Mouse (Mus musculus): Measurements from ENCODE around the gene Bckdhb. TPM values are rescaled to one million over a fixed set of nuclear protein-coding genes. Genes with fewer than 3 reads are reported as not detected.
A peak's percentile ranks its signal among the peaks of the same experiment; 100 is the strongest.

Bckdhb gene
- polyA plus RNA-seq, 1 experiment from 2014 or later, result 49.9 TPM

- WGBS (ENCODE audit: insufficient replicate concordance), result 73% methylated on average over 6 of the region's 6 CpGs
- no peaks in the 10 kb centered on the region for H3K27me3 ChIP-seq (ENCODE audit: control insufficient read depth, insufficient read depth, low read length)
- ATAC-seq (replicated peaks; ENCODE audit: insufficient number of reproducible peaks, low FRiP score, low TSS enrichment), result no peak
- H3K4me1 ChIP-seq (ENCODE audit: control insufficient read depth, insufficient read depth, low read length), result 0 out of 2 replicates have a peak, but pooled peaks cover 3% of the 10 kb centered on the region
- no peak overlapping the region for H3K4me2 ChIP-seq
- no peak overlapping the region for H3K27ac ChIP-seq (ENCODE audit: low read depth, low read length)
- no peak overlapping the region for H3K9ac ChIP-seq (ENCODE audit: low read depth, low read length)
- H3K9me3 ChIP-seq (replicated peaks; ENCODE audit: control insufficient read depth, low read length), result no peaks in the 10 kb centered on the region
- H3K4me3 ChIP-seq (ENCODE audit: low read depth, low read length), result no peak overlapping the region
- no peaks in the 10 kb centered on the region for H3K36me3 ChIP-seq (ENCODE audit: control insufficient read depth, insufficient read depth, low read length)
Observed at GRCm38 (mm10) chr9:84031406-84031805, 106.5 kb downstream of the Bckdhb start.

- Histone ChIP-seq H3K4me3 (ENCODE audit: low read depth, low read length) (no peak overlapping the region), H3K9me3 (replicated peaks; ENCODE audit: control insufficient read depth, low read length) (no peaks in the 10 kb centered on the region), H3K27ac (ENCODE audit: low read depth, low read length) (no peak overlapping the region), H3K36me3 (ENCODE audit: control insufficient read depth, insufficient read depth, low read length) (no peaks in the 10 kb centered on the region), H3K9ac (ENCODE audit: low read depth, low read length) (no peak overlapping the region), H3K4me1 (ENCODE audit: control insufficient read depth, insufficient read depth, low read length) (0 out of 2 replicates have a peak, but pooled peaks cover 3% of the 10 kb centered on the region), H3K4me2 (peak overlapping the region; percentile 27), H3K27me3 (ENCODE audit: control insufficient read depth, insufficient read depth, low read length) (no peaks in the 10 kb centered on the region)
- no peak for ATAC-seq (replicated peaks; ENCODE audit: insufficient number of reproducible peaks, low FRiP score, low TSS enrichment)
- WGBS (ENCODE audit: insufficient replicate concordance), result 28% methylated on average over 19 of the region's 19 CpGs
Observed at GRCm38 (mm10) chr9:84032669-84033341, 107.9 kb downstream of the Bckdhb start.

- Histone ChIP-seq H3K4me1 (ENCODE audit: control insufficient read depth, insufficient read depth, low read length) (0 out of 2 replicates have a peak, but pooled peaks cover 3% of the 10 kb centered on the region), H3K4me2 (no peak overlapping the region), H3K4me3 (ENCODE audit: low read depth, low read length) (no peak overlapping the region), H3K9me3 (replicated peaks; ENCODE audit: control insufficient read depth, low read length) (no peaks in the 10 kb centered on the region), H3K36me3 (ENCODE audit: control insufficient read depth, insufficient read depth, low read length) (no peaks in the 10 kb centered on the region), H3K27me3 (ENCODE audit: control insufficient read depth, insufficient read depth, low read length) (no peaks in the 10 kb centered on the region), H3K27ac (ENCODE audit: low read depth, low read length) (no peak overlapping the region), H3K9ac (ENCODE audit: low read depth, low read length) (no peak overlapping the region)
- WGBS (ENCODE audit: insufficient replicate concordance), result 84% methylated on average over 8 of the region's 8 CpGs
- ATAC-seq (replicated peaks; ENCODE audit: insufficient number of reproducible peaks, low FRiP score, low TSS enrichment), result no peak
Observed at GRCm38 (mm10) chr9:84036046-84036445, 111.1 kb downstream of the Bckdhb start.

GRCm38 (mm10) chr9:84037224-84037623 is 112.3 kb downstream of the Bckdhb start:
- Histone ChIP-seq H3K27ac (ENCODE audit: low read depth, low read length) (no peak overlapping the region), H3K4me3 (ENCODE audit: low read depth, low read length) (no peak overlapping the region), H3K4me2 (no peak overlapping the region), H3K36me3 (ENCODE audit: control insufficient read depth, insufficient read depth, low read length) (no peaks in the 10 kb centered on the region), H3K9me3 (replicated peaks; ENCODE audit: control insufficient read depth, low read length) (no peaks in the 10 kb centered on the region), H3K27me3 (ENCODE audit: control insufficient read depth, insufficient read depth, low read length) (no peaks in the 10 kb centered on the region), H3K4me1 (ENCODE audit: control insufficient read depth, insufficient read depth, low read length) (0 out of 2 replicates have a peak, but pooled peaks cover 3% of the 10 kb centered on the region), H3K9ac (ENCODE audit: low read depth, low read length) (no peak overlapping the region)
- no peak for ATAC-seq (replicated peaks; ENCODE audit: insufficient number of reproducible peaks, low FRiP score, low TSS enrichment)
- 87% methylated on average over 1 of the region's 1 CpGs for WGBS (ENCODE audit: insufficient replicate concordance)

- H3K4me1 ChIP-seq (ENCODE audit: control insufficient read depth, insufficient read depth, low read length), result no peaks in the 10 kb centered on the region
- WGBS (ENCODE audit: insufficient replicate concordance), result 84% methylated on average over 4 of the region's 4 CpGs
- ATAC-seq (replicated peaks; ENCODE audit: insufficient number of reproducible peaks, low FRiP score, low TSS enrichment), result no peak
Observed at GRCm38 (mm10) chr9:84038946-84039345, 114.0 kb downstream of the Bckdhb start.

GRCm38 (mm10) chr9:84040376-84040775 is 115.4 kb downstream of the Bckdhb start:
- Histone ChIP-seq H3K27ac (ENCODE audit: low read depth, low read length) (no peak overlapping the region), H3K4me2 (no peak overlapping the region), H3K27me3 (ENCODE audit: control insufficient read depth, insufficient read depth, low read length) (no peaks in the 10 kb centered on the region), H3K9ac (ENCODE audit: low read depth, low read length) (no peak overlapping the region), H3K36me3 (ENCODE audit: control insufficient read depth, insufficient read depth, low read length) (no peaks in the 10 kb centered on the region), H3K4me1 (ENCODE audit: control insufficient read depth, insufficient read depth, low read length) (no peaks in the 10 kb centered on the region), H3K4me3 (ENCODE audit: low read depth, low read length) (no peak overlapping the region), H3K9me3 (replicated peaks; ENCODE audit: control insufficient read depth, low read length) (no peaks in the 10 kb centered on the region)
- WGBS (ENCODE audit: insufficient replicate concordance), result 74% methylated on average over 2 of the region's 2 CpGs
- ATAC-seq (replicated peaks; ENCODE audit: insufficient number of reproducible peaks, low FRiP score, low TSS enrichment), result no peak

More at GRCm38 (mm10) chr9:84038946-84039345, 114.0 kb downstream of the Bckdhb start:
- Histone ChIP-seq H3K27me3 (ENCODE audit: control insufficient read depth, insufficient read depth, low read length) (no peaks in the 10 kb centered on the region), H3K4me3 (ENCODE audit: low read depth, low read length) (no peak overlapping the region), H3K4me2 (no peak overlapping the region), H3K9me3 (replicated peaks; ENCODE audit: control insufficient read depth, low read length) (no peaks in the 10 kb centered on the region), H3K9ac (ENCODE audit: low read depth, low read length) (no peak overlapping the region), H3K27ac (ENCODE audit: low read depth, low read length) (no peak overlapping the region), H3K36me3 (ENCODE audit: control insufficient read depth, insufficient read depth, low read length) (no peaks in the 10 kb centered on the region)

- Histone ChIP-seq H3K27me3 (ENCODE audit: control insufficient read depth, insufficient read depth, low read length) (no peaks in the 10 kb centered on the region), H3K27ac (ENCODE audit: low read depth, low read length) (no peak overlapping the region), H3K4me2 (no peak overlapping the region), H3K9ac (ENCODE audit: low read depth, low read length) (no peak overlapping the region), H3K36me3 (ENCODE audit: control insufficient read depth, insufficient read depth, low read length) (no peaks in the 10 kb centered on the region), H3K9me3 (replicated peaks; ENCODE audit: control insufficient read depth, low read length) (no peaks in the 10 kb centered on the region), H3K4me1 (ENCODE audit: control insufficient read depth, insufficient read depth, low read length) (no peaks in the 10 kb centered on the region), H3K4me3 (ENCODE audit: low read depth, low read length) (no peak overlapping the region)
- WGBS (ENCODE audit: insufficient replicate concordance), result 67% methylated on average over 4 of the region's 4 CpGs
- no peak for ATAC-seq (replicated peaks; ENCODE audit: insufficient number of reproducible peaks, low FRiP score, low TSS enrichment)
Observed at GRCm38 (mm10) chr9:84041631-84042277, 116.8 kb downstream of the Bckdhb start.

- Histone ChIP-seq H3K4me1 (ENCODE audit: control insufficient read depth, insufficient read depth, low read length) (0 out of 2 replicates have a peak, but pooled peaks cover 3% of the 10 kb centered on the region), H3K27me3 (ENCODE audit: control insufficient read depth, insufficient read depth, low read length) (no peaks in the 10 kb centered on the region), H3K36me3 (ENCODE audit: control insufficient read depth, insufficient read depth, low read length) (no peaks in the 10 kb centered on the region), H3K4me3 (ENCODE audit: low read depth, low read length) (no peak overlapping the region), H3K9me3 (replicated peaks; ENCODE audit: control insufficient read depth, low read length) (no peaks in the 10 kb centered on the region), H3K27ac (ENCODE audit: low read depth, low read length) (no peak overlapping the region), H3K9ac (ENCODE audit: low read depth, low read length) (no peak overlapping the region), H3K4me2 (no peak overlapping the region)
- no peak for ATAC-seq (replicated peaks; ENCODE audit: insufficient number of reproducible peaks, low FRiP score, low TSS enrichment)
- WGBS (ENCODE audit: insufficient replicate concordance), result 68% methylated on average over 3 of the region's 3 CpGs
Observed at GRCm38 (mm10) chr9:84042539-84042938, 117.6 kb downstream of the Bckdhb start.
